Mouse (Mus musculus): ENCODE measurements around the gene Krt76.
A peak's percentile ranks its signal among the peaks of the same experiment; 100 is the strongest.

The Krt76 gene

GRCm38 (mm10) chr15:101892820-101893219, at the start of gene Krt76:
Gene Krt76, minus strand, starts transcription at chr15:101892920.
- no peak for DNase-seq

GRCm38 (mm10) chr15:101941948-101942347, 49.2 kb upstream of the Krt76 start:
- no peak for DNase-seq

GRCm38 (mm10) chr15:101940274-101940829, 47.6 kb upstream of the Krt76 start, which contains the start of gene Krt79:
Gene Krt79, minus strand, starts transcription at chr15:101940324.
- DNase-seq, result no peak

- DNase-seq, result no peak
Observed at GRCm38 (mm10) chr15:101938600-101939308, 46.0 kb upstream of the Krt76 start.

- no peak for DNase-seq
Observed at GRCm38 (mm10) chr15:101933024-101933423, 40.3 kb upstream of the Krt76 start.

GRCm38 (mm10) chr15:101929666-101930065, 36.9 kb upstream of the Krt76 start:
- DNase-seq, result no peak

GRCm38 (mm10) chr15:101929087-101929486, 36.4 kb upstream of the Krt76 start:
- no peak for DNase-seq

- no peak for DNase-seq
Observed at GRCm38 (mm10) chr15:101927340-101928080, 34.8 kb upstream of the Krt76 start.

- DNase-seq, result no peak
Observed at GRCm38 (mm10) chr15:101925041-101925440, 32.3 kb upstream of the Krt76 start.

GRCm38 (mm10) chr15:101924635-101925034, 31.9 kb upstream of the Krt76 start, which contains the start of gene Krt4:
Gene Krt4, minus strand, starts transcription at chr15:101924735.
- no peak for DNase-seq

GRCm38 (mm10) chr15:101922296-101922695, 29.6 kb upstream of the Krt76 start:
- no peak for DNase-seq

- no peak for DNase-seq
Observed at GRCm38 (mm10) chr15:101916072-101916471, 23.4 kb upstream of the Krt76 start.

GRCm38 (mm10) chr15:101904849-101905248, 12.1 kb upstream of the Krt76 start:
- DNase-seq, result no peak

GRCm38 (mm10) chr15:101902171-101903149, 9.7 kb upstream of the Krt76 start:
- no peak for DNase-seq

- no peak for DNase-seq
Observed at GRCm38 (mm10) chr15:101895216-101895615, 2.5 kb upstream of the Krt76 start.

- no peak for DNase-seq
Observed at GRCm38 (mm10) chr15:101879776-101880175, 12.9 kb downstream of the Krt76 start.

GRCm38 (mm10) chr15:101878041-101878440, 14.7 kb downstream of the Krt76 start:
- no peak for DNase-seq

GRCm38 (mm10) chr15:101874383-101874782, 18.3 kb downstream of the Krt76 start:
- no peak for DNase-seq

- no peak for DNase-seq
Observed at GRCm38 (mm10) chr15:101873231-101873630, 19.5 kb downstream of the Krt76 start.

GRCm38 (mm10) chr15:101869431-101869830, 23.3 kb downstream of the Krt76 start, which contains the start of gene Krt77:
Gene Krt77, minus strand, starts transcription at chr15:101869705.
- no peak for DNase-seq

GRCm38 (mm10) chr15:101866754-101867153, 26.0 kb downstream of the Krt76 start:
- no peak for DNase-seq

GRCm38 (mm10) chr15:101860421-101861130, 32.1 kb downstream of the Krt76 start:
- peak in 1 of 2 experiments; percentile 5 for DNase-seq
